Mouse (Mus musculus): Measurements from ENCODE around the gene Csk.

- TF ChIP-seq CTCF (conservative IDR thresholded peaks at IDR 0.05; ENCODE audit: insufficient read depth, insufficient read length, low read depth, low read length), result no peak
- no peak for TF ChIP-seq POLR2A (IDR thresholded peaks at IDR 0.05; ENCODE audit: low read depth, low read length)
Observed at GRCm38 (mm10) chr9:57641775-57642550, 11.5 kb downstream of the Csk start.

Data from kidney, adult 2 months (tissue).